Comparison of ENCODE assay signal across 9 mouse cellular contexts in genomic region chr4:107453141-107453984, GRCm38 (mm10). TPM values are rescaled to one million over a fixed set of nuclear protein-coding genes. Genes with fewer than 3 reads are reported as not detected.
DNase-seq lines count a peak whose midpoint lies in the region; ATAC-seq lines count a peak whose summit lies in the region.
"Had no signal": no experiment of that assay in that cellular context is flagged by ENCODE, and none has a peak within 500 bp of the region (broad histone marks: within the 10 kb centered on the region; RNA-seq: fewer than 3 reads in every experiment).

No protein-coding gene starts in this region.

- no peaks in the 10 kb centered on the region for H3K27me3 ChIP-seq in hindbrain, embryonic 16.5 days (replicated peaks; ENCODE audit: control insufficient read depth, insufficient read depth, low read length)

- no peaks in the 10 kb centered on the region for H3K9me3 ChIP-seq in hindbrain, embryonic 16.5 days (ENCODE audit: control insufficient read depth, low read length)
- H3K9me3 ChIP-seq: liver, embryonic 15.5 days had no signal

- 59% methylated on average over 16 of the region's 16 CpGs for WGBS in hindbrain, embryonic 16.5 days

- ATAC-seq in hindbrain, embryonic 16.5 days = peak; percentile 76
- ATAC-seq in megakaryocyte, adult 5-6 weeks (ENCODE audit: poor library complexity, severe bottlenecking) = peak; percentile 89

- no peaks in the 10 kb centered on the region for H3K36me3 ChIP-seq in hindbrain, embryonic 16.5 days (ENCODE audit: control insufficient read depth, insufficient read depth, low read length)
- H3K36me3 ChIP-seq: liver, embryonic 15.5 days had no signal

- H3K4me1 ChIP-seq in hindbrain, embryonic 16.5 days (ENCODE audit: control insufficient read depth, insufficient read depth, low read depth, low read length) = peaks cover 3% of the 10 kb centered on the region; the same call in 1 of the 2 replicates

- peak; percentile 97 for DNase-seq in Muller cell, postnatal 12 days (ENCODE audit: inconsistent ontology term)
- peak; percentile 60 for DNase-seq in cerebellum, adult 9-10 months
- peak; percentile 72 to 85 for DNase-seq in frontal cortex, postnatal 14 days (ENCODE audit: low spot score in 2 of 2)
- peak; percentile 73 for DNase-seq in left cerebral cortex, adult 11 months (ENCODE audit: low spot score)
- DNase-seq in right cerebral cortex, adult 18-20 months = peak; percentile 74
- peak; percentile 52 for DNase-seq in urinary bladder, adult 2 months (ENCODE audit: low spot score)

- no peak overlapping the region; the same call in 1 of the 2 replicates for H3K9ac ChIP-seq in hindbrain, embryonic 16.5 days (ENCODE audit: low read depth, low read length)
- H3K9ac ChIP-seq: liver, embryonic 15.5 days had no signal

- H3K4me3 ChIP-seq in hindbrain, embryonic 16.5 days (ENCODE audit: low read length) = no peak overlapping the region
- H3K4me3 ChIP-seq: liver, embryonic 15.5 days had no signal

- no peak overlapping the region for H3K4me2 ChIP-seq in hindbrain, embryonic 16.5 days (ENCODE audit: low read length)
- H3K4me2 ChIP-seq: liver, embryonic 15.5 days had no signal

- H3K27ac ChIP-seq in hindbrain, embryonic 16.5 days (ENCODE audit: low read depth, low read length) = no peak overlapping the region
- H3K27ac ChIP-seq: liver, embryonic 15.5 days had no signal

RNA-seq across cellular contexts. Expression of gene Glis1, which starts 19.0 kb away (rescaled TPM):
- 1.3 and 2.4 TPM in 2 replicates for polyA plus RNA-seq in hindbrain, embryonic 16.5 days (2015; fragmentation: Nextera tagmentation; extraction: Ambion mirVana)
- 0.07 and 0.85 TPM in 2 replicates for total RNA-seq in megakaryocyte, adult 5-6 weeks (2015)
- 0.04 TPM in 1 of 2 replicates, not detected in the other for total RNA-seq in megakaryocyte, adult 5-6 weeks (2017)
- 0.12 and 0.43 TPM in 2 replicates for polyA plus RNA-seq in urinary bladder, adult 2 months (2012; rRNA removed)
